Mouse (Mus musculus): Measurements from ENCODE around the gene Lamtor1.

- TF ChIP-seq CTCF (IDR thresholded peaks at IDR 0.05; ENCODE audit: borderline replicate concordance, insufficient read depth, low read length) (no peak), POLR2A (IDR thresholded peaks at IDR 0.05; ENCODE audit: low read depth, low read length) (no peak)
These were observed 31.3 kb downstream of the Lamtor1 start for GRCm38 (mm10) chr7:101936996-101937395.

Measured in embryonic fibroblast, embryonic 13.5 days (primary cell).